Mouse (Mus musculus): ENCODE results near the gene Rps25. TPM values are rescaled to one million over a fixed set of nuclear protein-coding genes. Genes with fewer than 3 reads are reported as not detected.
"Not testable (repeated sequence)": the region's sequence is repeated elsewhere in the genome, so short reads cannot be mapped to it uniquely, and the experiment has no call there.

Rps25 gene
- total RNA-seq, 2 experiments from 2014 or later = 1,413 to 2,121 TPM

- ATAC-seq (ENCODE audit: poor library complexity, severe bottlenecking) = no peak
These were observed 7.2 kb upstream of the Rps25 start for GRCm38 (mm10) chr9:44399795-44400114.

- no peak for ATAC-seq (ENCODE audit: poor library complexity, severe bottlenecking)
These were observed 5.9 kb upstream of the Rps25 start for GRCm38 (mm10) chr9:44401081-44401480.

- ATAC-seq (ENCODE audit: poor library complexity, severe bottlenecking) = no peak
These were observed 1.9 kb upstream of the Rps25 start for GRCm38 (mm10) chr9:44405011-44405410.

GRCm38 (mm10) chr9:44407752-44408097 is 786 bp downstream of the Rps25 start:
- no peak for ATAC-seq (ENCODE audit: poor library complexity, severe bottlenecking)

GRCm38 (mm10) chr9:44408693-44409092 is 1.8 kb downstream of the Rps25 start:
- ATAC-seq (ENCODE audit: poor library complexity, severe bottlenecking) = not testable (repeated sequence)

GRCm38 (mm10) chr9:44410647-44411336 is 3.9 kb downstream of the Rps25 start:
- no peak for ATAC-seq (ENCODE audit: poor library complexity, severe bottlenecking)

- ATAC-seq (ENCODE audit: poor library complexity, severe bottlenecking) = no peak
These were observed 4.7 kb downstream of the Rps25 start for GRCm38 (mm10) chr9:44411601-44412130.

- ATAC-seq (ENCODE audit: poor library complexity, severe bottlenecking) = no peak
These were observed 5.4 kb downstream of the Rps25 start for GRCm38 (mm10) chr9:44412306-44412705.

- no peak for ATAC-seq (ENCODE audit: poor library complexity, severe bottlenecking)
These were observed 5.8 kb downstream of the Rps25 start for GRCm38 (mm10) chr9:44412781-44413180.

GRCm38 (mm10) chr9:44417156-44417891 is 10.4 kb downstream of the Rps25 start:
- no peak; the same call in 1 of the 2 replicates for ATAC-seq (ENCODE audit: poor library complexity, severe bottlenecking)

GRCm38 (mm10) chr9:44417892-44418363 is 11.0 kb downstream of the Rps25 start:
- ATAC-seq (ENCODE audit: poor library complexity, severe bottlenecking) = peak; percentile 99

GRCm38 (mm10) chr9:44418519-44419385 is 11.8 kb downstream of the Rps25 start, which contains the start of gene Ccdc84:
Gene Ccdc84, minus strand, starts transcription at chr9:44418569.
- ATAC-seq (ENCODE audit: poor library complexity, severe bottlenecking) = no peak

GRCm38 (mm10) chr9:44419730-44420129 is 12.8 kb downstream of the Rps25 start:
- ATAC-seq (ENCODE audit: poor library complexity, severe bottlenecking) = not testable (repeated sequence)

- no peak for ATAC-seq (ENCODE audit: poor library complexity, severe bottlenecking)
These were observed 13.4 kb downstream of the Rps25 start for GRCm38 (mm10) chr9:44420280-44420898.

GRCm38 (mm10) chr9:44423576-44423975 is 16.6 kb downstream of the Rps25 start:
- no peak for ATAC-seq (ENCODE audit: poor library complexity, severe bottlenecking)

- ATAC-seq (ENCODE audit: poor library complexity, severe bottlenecking) = no peak
These were observed 25.7 kb downstream of the Rps25 start for GRCm38 (mm10) chr9:44432577-44433185.

GRCm38 (mm10) chr9:44435747-44436146 is 28.8 kb downstream of the Rps25 start:
- ATAC-seq (ENCODE audit: poor library complexity, severe bottlenecking) = peak; percentile 100

- no peak for ATAC-seq (ENCODE audit: poor library complexity, severe bottlenecking)
These were observed 34.0 kb downstream of the Rps25 start, which contains the start of gene Foxr1 for GRCm38 (mm10) chr9:44440961-44441360. Gene Foxr1, minus strand, starts transcription at chr9:44441136.

- not testable (repeated sequence) for ATAC-seq (ENCODE audit: poor library complexity, severe bottlenecking)
These were observed 37.6 kb downstream of the Rps25 start for GRCm38 (mm10) chr9:44444402-44445025.

GRCm38 (mm10) chr9:44450387-44450786 is 43.4 kb downstream of the Rps25 start:
- ATAC-seq (ENCODE audit: poor library complexity, severe bottlenecking) = no peak
